Mouse (Mus musculus) limb, embryonic 10.5 days (tissue): ENCODE data around the gene Dact1. TPM values are rescaled to one million over a fixed set of nuclear protein-coding genes. Genes with fewer than 3 reads are reported as not detected.

Experiments
- DNase-seq: peaks from one replicate; pipeline ENCODE4 v3.0.0-alpha.2; 2017; ENCODE audit warnings: low spot score
- H3K27ac ChIP-seq: fragments of 300-500 bp; sonication (generic); 2 replicates; pipeline ENCODE4 v1.5.1; 2016; ENCODE audit warnings: mild to moderate bottlenecking
- H3K27me3 ChIP-seq: fragments of 300-500 bp; sonication (generic); 2 replicates; pipeline ENCODE4 v1.6.1; 2016; ENCODE audit warnings: low read depth, mild to moderate bottlenecking; ENCODE audit not compliant: poor library complexity, severe bottlenecking
- H3K36me3 ChIP-seq: fragments of 300-500 bp; sonication (generic); 2 replicates; pipeline ENCODE4 v1.6.1; 2016; ENCODE audit warnings: mild to moderate bottlenecking, moderate library complexity
- H3K4me1 ChIP-seq: fragments of 300-500 bp; sonication (generic); 2 replicates; pipeline ENCODE4 v1.6.1; 2016
- H3K4me3 ChIP-seq: fragments of 300-500 bp; sonication (generic); 2 replicates; pipeline ENCODE4 v1.5.1; 2016; ENCODE audit warnings: mild to moderate bottlenecking, moderate library complexity
- H3K9me3 ChIP-seq: fragments of 300-500 bp; sonication (generic); replicated peaks from 2 replicates; pipeline ENCODE4 v1.6.1; 2016; ENCODE audit warnings: mild to moderate bottlenecking
- WGBS: fragments of 180-500 bp; shearing (Covaris S2); methylation state at CpG from one replicate; pipeline ENCODE4 v1.1.7; 2016; 5-methylcytosine and 5-hydroxymethylcytosine counted together
- polyA plus RNA-seq: library from polyadenylated mRNA; unstranded; fragments of >200 nt; fragmentation: Nextera tagmentation; extraction: Ambion mirVana; gene quantifications from 2 replicates; pipeline ENCODE4 v1.2.1, GENCODE M21; 2016

Gene Dact1
- polyA plus RNA-seq = 9.8 and 18.8 TPM in 2 replicates

DNA sequence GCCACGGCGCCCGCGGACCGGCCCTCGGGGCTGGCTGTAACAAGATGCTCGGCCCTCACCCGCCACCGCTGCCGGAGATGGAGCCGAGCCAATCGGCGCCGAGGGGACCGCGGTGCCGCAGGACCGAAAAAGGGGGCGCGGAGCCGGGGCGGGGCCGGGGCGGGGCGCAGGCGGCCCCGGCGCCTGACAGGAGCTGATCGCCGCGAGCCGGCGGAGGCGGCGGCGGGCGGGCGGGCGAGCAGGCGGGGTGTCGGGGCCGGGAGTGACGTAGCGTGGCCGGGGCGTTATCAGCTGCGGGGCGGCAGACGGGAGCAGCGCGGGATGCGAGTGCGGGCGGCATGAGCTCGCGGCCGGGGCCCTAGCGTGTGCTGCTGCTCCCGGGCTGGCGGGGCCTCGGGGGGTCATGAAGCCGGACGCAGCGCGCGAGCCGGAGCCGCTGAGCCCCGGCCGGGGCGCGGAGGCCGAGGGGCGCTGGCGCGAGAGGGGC is at the start of gene Dact1:
Gene Dact1 (plus strand): TSS at position 304 of the 487 bp plus-strand sequence.
- Histone ChIP-seq H3K4me1 (peaks cover 54% of the 10 kb centered on the region), H3K27ac (peak within 1 kb of the TSS; percentile 95), H3K4me3 (peak within 1 kb of the TSS; percentile 93), H3K9me3 (no peaks in the 10 kb centered on the region), H3K36me3 (peaks cover 21% of the 10 kb centered on the region), H3K27me3 (no peaks in the 10 kb centered on the region)
- DNase-seq = peak; percentile 92
- WGBS = under 1% methylated on average over 76 of the region's 76 CpGs

DNA sequence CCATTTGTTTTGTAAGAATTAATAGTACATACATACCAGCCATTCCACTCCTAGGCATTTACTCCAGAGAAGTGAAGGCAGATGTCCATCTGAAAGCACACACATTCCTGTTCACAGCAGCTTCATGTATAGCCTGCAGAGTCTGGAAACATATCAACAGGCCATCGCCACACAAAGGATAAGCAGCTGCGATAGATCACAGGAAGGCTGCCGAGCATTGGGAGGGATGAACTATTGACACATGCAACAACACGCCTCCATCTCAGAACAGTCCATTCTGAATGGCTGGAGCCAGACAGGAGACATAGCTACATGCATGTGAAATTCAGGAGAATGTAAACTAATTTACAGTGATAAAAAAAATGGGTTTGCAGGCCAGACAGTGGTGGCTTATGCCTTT is 45.5 kb upstream of the Dact1 start:
- no peak for DNase-seq
- H3K27me3 ChIP-seq = no peaks in the 10 kb centered on the region
- H3K9me3 ChIP-seq = no peaks in the 10 kb centered on the region
- no peak overlapping the region for H3K27ac ChIP-seq
- no peaks in the 10 kb centered on the region for H3K4me1 ChIP-seq
- no peaks in the 10 kb centered on the region for H3K36me3 ChIP-seq
- WGBS = 89% methylated on average over 4 of the region's 4 CpGs
- H3K4me3 ChIP-seq = no peak overlapping the region

- no peaks in the 10 kb centered on the region for H3K36me3 ChIP-seq
- no peaks in the 10 kb centered on the region for H3K9me3 ChIP-seq
- H3K4me3 ChIP-seq = no peak overlapping the region
- DNase-seq = no peak
- no peak overlapping the region for H3K27ac ChIP-seq
- H3K4me1 ChIP-seq = peaks cover 4% of the 10 kb centered on the region; the same call in 1 of the 2 replicates
- H3K27me3 ChIP-seq = no peaks in the 10 kb centered on the region
- WGBS = 92% methylated on average over 7 of the region's 7 CpGs
These were observed 40.3 kb upstream of the Dact1 start for GRCm38 (mm10) chr12:71269367-71269766.

- no peaks in the 10 kb centered on the region; the same call in 1 of the 2 replicates for H3K9me3 ChIP-seq
- no peak for DNase-seq
- H3K27me3 ChIP-seq = no peaks in the 10 kb centered on the region
- 78% methylated on average over 5 of the region's 5 CpGs for WGBS
- no peak overlapping the region for H3K27ac ChIP-seq
- peaks cover 4% of the 10 kb centered on the region; the same call in 1 of the 2 replicates for H3K4me1 ChIP-seq
- no peak overlapping the region for H3K4me3 ChIP-seq
- no peaks in the 10 kb centered on the region for H3K36me3 ChIP-seq
These were observed 38.6 kb upstream of the Dact1 start for GRCm38 (mm10) chr12:71271131-71271530.

DNA sequence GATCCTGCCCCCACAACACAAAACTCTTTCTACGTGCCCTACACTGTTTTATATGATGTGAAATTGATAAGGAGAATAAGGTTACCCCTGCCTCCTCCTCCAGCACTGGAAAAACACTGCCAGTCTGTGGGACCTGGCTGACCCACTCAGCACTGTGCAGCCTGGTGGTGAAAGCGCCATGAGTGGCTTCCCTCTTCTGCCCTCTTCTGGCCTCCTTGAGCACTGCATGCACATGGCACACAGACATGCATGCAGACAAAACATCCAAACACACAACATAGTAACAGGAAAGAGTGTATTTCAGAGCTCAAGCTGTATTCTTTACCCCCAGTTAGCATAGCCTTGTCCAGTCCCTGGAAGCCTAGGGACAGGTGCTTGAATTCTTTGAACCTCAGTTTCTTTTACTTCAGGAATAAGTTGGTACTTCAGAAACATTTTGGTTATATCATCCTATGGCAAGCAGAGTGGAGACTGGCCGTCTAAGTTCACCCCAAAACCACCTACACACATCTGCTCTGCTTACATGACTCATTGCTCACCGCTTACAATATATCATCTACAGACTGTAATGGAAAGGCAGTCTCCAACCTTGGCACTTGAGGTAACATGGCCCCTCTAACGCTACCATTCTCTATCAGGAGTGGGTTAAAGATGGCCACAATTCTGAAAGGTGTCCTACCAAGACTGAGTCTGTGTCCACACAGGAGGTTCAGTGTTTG is 35.0 kb upstream of the Dact1 start:
- H3K27me3 ChIP-seq = no peaks in the 10 kb centered on the region
- peaks cover 4% of the 10 kb centered on the region; the same call in 1 of the 2 replicates for H3K4me1 ChIP-seq
- no peaks in the 10 kb centered on the region; the same call in 1 of the 2 replicates for H3K9me3 ChIP-seq
- no peaks in the 10 kb centered on the region for H3K36me3 ChIP-seq
- WGBS = 97% methylated on average over 5 of the region's 5 CpGs
- no peak for DNase-seq
- H3K4me3 ChIP-seq = no peak overlapping the region
- no peak overlapping the region for H3K27ac ChIP-seq

GRCm38 (mm10) chr12:71275906-71276595 is 33.6 kb upstream of the Dact1 start:
- no peaks in the 10 kb centered on the region; the same call in 1 of the 2 replicates for H3K9me3 ChIP-seq
- H3K4me1 ChIP-seq = no peaks in the 10 kb centered on the region
- no peaks in the 10 kb centered on the region for H3K27me3 ChIP-seq
- no peak overlapping the region for H3K27ac ChIP-seq
- H3K4me3 ChIP-seq = no peak overlapping the region
- H3K36me3 ChIP-seq = no peaks in the 10 kb centered on the region
- WGBS = 89% methylated on average over 8 of the region's 8 CpGs
- no peak for DNase-seq

GRCm38 (mm10) chr12:71279521-71280262 is 30.0 kb upstream of the Dact1 start:
- 78% methylated on average over 12 of the region's 12 CpGs for WGBS
- Histone ChIP-seq H3K9me3 (no peaks in the 10 kb centered on the region; the same call in 1 of the 2 replicates), H3K27ac (no peak overlapping the region), H3K4me1 (no peaks in the 10 kb centered on the region), H3K27me3 (no peaks in the 10 kb centered on the region), H3K4me3 (no peak overlapping the region), H3K36me3 (no peaks in the 10 kb centered on the region)
- DNase-seq = no peak

GRCm38 (mm10) chr12:71281201-71281768 is 28.4 kb upstream of the Dact1 start:
- WGBS = 85% methylated on average over 12 of the region's 12 CpGs

GRCm38 (mm10) chr12:71285399-71285798 is 24.3 kb upstream of the Dact1 start:
- Histone ChIP-seq H3K36me3 (no peaks in the 10 kb centered on the region), H3K9me3 (0 out of 2 replicates have a peak, but pooled peaks cover 2% of the 10 kb centered on the region), H3K27me3 (no peaks in the 10 kb centered on the region), H3K4me3 (no peak overlapping the region), H3K4me1 (peaks cover 2% of the 10 kb centered on the region; the same call in 1 of the 2 replicates), H3K27ac (no peak overlapping the region)
- DNase-seq = no peak

More at GRCm38 (mm10) chr12:71281201-71281768, 28.4 kb upstream of the Dact1 start:
- Histone ChIP-seq H3K4me3 (no peak overlapping the region), H3K27me3 (no peaks in the 10 kb centered on the region), H3K9me3 (0 out of 2 replicates have a peak, but pooled peaks cover 2% of the 10 kb centered on the region), H3K27ac (no peak overlapping the region), H3K36me3 (no peaks in the 10 kb centered on the region), H3K4me1 (no peaks in the 10 kb centered on the region)
- no peak for DNase-seq

DNA sequence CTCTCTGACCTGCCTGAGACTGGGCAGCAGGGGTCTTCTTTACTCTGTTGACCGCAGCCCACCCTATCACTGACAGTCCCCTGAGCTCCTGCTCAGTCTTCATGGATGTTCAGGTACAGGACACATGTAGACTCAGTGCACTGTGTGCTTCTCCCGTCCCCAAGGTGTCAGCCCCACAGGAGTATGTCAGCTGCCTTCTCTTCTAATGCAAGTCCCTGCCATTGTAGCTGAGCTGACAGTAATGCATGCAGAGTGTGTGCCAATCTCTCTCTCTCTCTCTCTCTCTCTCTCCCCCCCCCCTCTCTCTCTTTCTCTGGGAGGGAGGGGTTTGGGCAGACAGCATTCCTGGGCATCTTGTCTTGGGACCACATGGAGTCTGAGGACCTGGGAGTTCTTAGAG is 19.2 kb upstream of the Dact1 start:
- Histone ChIP-seq H3K4me1 (peaks cover 21% of the 10 kb centered on the region), H3K27ac (no peak overlapping the region), H3K27me3 (no peaks in the 10 kb centered on the region), H3K9me3 (no peaks in the 10 kb centered on the region), H3K4me3 (no peak overlapping the region), H3K36me3 (no peaks in the 10 kb centered on the region)
- no peak for DNase-seq
- WGBS = 64% methylated on average over 2 of the region's 2 CpGs

- no peak overlapping the region for H3K4me3 ChIP-seq
- H3K27ac ChIP-seq = peak overlapping the region; percentile 54; the same call in 1 of the 2 replicates
These were observed 15.4 kb upstream of the Dact1 start for GRCm38 (mm10) chr12:71293960-71294942.

More at GRCm38 (mm10) chr12:71293960-71294942, 15.4 kb upstream of the Dact1 start:
- 30% methylated on average over 22 of the region's 22 CpGs for WGBS
- H3K4me1 ChIP-seq = peaks cover 48% of the 10 kb centered on the region
- no peak for DNase-seq
- no peaks in the 10 kb centered on the region for H3K9me3 ChIP-seq
- H3K27me3 ChIP-seq = no peaks in the 10 kb centered on the region
- H3K36me3 ChIP-seq = no peaks in the 10 kb centered on the region
